Mouse (Mus musculus) erythroid progenitor cell, adult 5-6 weeks (primary cell): Measurements from ENCODE around the gene Yy1. TPM values are rescaled to one million over a fixed set of nuclear protein-coding genes. Genes with fewer than 3 reads are reported as not detected.

Experiments used
- ATAC-seq: replicated peaks from 2 replicates; pipeline ENCODE4 v1.8.0; 2016; ENCODE audit warnings: moderate number of reproducible peaks, mild to moderate bottlenecking, moderate TSS enrichment, inconsistent platforms; ENCODE audit not compliant: poor library complexity, low FRiP score, severe bottlenecking
- total RNA-seq, 2 experiments: library from RNA; stranded (forward) in 1 of 2; stranded (reverse) in 1 of 2; fragments of 150-400 nt in 1 of 2; fragments of 186-747, 209-891 nt in 1 of 2; gene quantifications; 2 replicates each; pipeline versions ENCODE4 v1.2.3 to v1.2.4; 2015 to 2017; ENCODE audit warnings: low replicate concordance in 2 of 2

Yy1 gene
- total RNA-seq, 2 experiments from 2014 or later, result 44.4 to 62.9 TPM

DNA sequence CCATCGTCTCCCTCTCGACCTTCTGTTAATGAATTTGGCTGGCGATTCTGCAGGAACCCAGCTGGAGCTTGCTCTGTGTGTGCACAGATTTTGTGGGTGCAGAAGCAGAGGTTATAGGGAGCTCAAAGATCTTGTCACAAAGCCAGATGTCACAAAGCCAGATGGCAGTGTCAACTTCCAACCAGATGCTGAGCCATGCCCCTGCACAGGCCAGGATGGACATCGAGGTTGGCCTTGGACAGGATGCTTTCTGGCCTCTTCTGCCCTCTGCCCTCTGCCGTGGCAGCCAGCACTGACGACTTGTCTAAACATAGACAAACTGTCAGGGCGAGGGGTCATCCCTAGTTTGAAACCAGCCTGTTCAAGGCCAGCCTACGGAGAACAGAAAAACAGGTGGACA is 57.4 kb downstream of the Yy1 start:
- ATAC-seq, result no peak

DNA sequence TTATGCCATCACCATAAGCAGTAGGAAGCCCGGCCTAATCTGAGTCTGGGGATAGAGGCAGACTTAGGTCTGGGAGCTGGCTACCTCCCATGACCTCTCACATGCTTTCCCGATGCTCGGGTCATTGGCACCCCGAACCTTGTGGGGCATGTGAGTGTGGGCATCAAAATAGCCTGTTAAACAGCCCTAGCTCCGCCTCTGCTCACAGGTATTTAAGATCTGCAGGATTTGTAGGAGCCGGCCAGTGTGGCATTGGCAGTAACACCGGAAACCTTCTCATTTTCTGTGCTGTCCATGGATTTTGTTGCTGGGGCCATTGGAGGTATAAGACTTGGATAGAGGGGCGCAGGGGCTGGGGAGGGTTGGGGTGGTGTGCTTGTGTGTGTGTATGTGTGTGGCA is 58.1 kb downstream of the Yy1 start:
- no peak for ATAC-seq

DNA sequence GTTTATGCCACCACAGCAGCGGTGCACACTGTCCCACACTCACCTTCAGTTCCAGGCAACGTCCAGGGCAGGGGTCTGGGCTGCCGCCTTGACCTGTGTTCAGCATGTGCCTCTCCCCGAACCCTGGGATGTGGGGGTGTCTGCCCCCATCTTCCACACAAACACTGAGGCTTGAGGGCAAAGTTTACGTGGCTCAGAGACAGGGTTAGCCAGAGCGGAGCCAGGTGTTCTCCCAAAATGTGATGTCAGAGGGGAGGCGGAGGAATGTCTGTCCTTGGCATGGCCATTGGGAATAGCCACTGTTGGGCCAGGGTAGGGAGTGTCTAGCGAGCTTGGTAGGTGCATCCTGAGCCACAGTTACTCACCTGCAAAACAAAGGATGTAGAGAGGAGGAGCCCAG is 60.0 kb downstream of the Yy1 start:
- no peak for ATAC-seq

DNA sequence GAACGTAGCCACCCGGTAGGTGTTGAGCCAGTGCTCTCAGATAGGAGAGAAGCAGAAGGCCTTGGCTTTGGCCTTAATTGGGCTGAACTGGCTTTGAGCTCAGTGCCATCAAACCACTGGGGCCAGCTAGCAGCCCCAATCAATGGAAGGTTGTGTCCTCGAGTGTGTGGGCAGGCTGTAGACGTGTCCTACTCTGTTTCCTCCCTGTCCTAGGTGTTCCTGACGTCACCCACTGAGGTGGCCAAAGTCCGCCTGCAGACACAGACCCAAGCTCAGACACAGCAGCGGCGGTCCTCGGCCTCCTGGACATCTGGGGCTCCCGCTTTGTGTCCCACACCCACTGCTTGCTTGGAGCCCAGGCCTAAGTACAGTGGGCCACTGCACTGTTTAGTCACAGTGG is 62.3 kb downstream of the Yy1 start:
- no peak for ATAC-seq

DNA sequence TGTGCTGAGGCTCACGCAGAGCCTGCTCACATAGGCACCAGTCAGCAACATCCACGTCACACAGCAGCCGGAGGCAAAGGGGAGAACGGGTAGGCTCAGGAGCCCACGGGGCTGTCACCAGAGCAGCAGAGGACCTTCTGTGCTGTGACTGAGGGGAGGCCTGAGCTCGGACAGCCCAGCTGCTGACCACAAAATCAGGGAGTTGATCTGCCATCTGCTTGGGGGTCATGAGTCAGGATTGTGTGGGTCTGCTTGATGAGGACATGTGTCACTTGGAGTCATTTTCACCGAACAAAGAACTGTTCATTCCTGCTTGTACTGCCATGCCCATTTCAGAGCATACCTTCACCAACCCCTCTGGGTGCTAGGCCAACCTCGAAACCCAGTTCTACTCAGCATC is 63.4 kb downstream of the Yy1 start:
- no peak for ATAC-seq

DNA sequence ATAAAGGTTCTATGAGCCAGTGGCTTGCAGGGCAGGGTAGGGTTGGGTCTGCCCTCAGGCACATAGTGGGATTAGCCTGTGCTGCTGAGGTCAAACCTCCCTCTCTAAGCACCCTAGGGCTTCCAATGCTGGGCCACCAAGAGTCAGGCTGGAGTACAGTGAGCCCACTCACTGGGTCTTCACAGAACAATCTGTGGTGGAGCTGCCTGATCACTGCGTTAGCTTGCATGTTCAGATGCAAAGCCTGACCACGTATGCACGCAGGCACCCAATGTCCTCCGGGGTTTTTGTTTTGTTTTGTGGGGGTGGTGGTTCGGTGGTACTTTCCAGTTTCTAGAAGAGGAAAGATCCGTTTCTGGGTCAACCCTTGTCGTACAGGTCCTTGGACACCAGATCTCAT is 64.3 kb downstream of the Yy1 start:
- ATAC-seq, result no peak

DNA sequence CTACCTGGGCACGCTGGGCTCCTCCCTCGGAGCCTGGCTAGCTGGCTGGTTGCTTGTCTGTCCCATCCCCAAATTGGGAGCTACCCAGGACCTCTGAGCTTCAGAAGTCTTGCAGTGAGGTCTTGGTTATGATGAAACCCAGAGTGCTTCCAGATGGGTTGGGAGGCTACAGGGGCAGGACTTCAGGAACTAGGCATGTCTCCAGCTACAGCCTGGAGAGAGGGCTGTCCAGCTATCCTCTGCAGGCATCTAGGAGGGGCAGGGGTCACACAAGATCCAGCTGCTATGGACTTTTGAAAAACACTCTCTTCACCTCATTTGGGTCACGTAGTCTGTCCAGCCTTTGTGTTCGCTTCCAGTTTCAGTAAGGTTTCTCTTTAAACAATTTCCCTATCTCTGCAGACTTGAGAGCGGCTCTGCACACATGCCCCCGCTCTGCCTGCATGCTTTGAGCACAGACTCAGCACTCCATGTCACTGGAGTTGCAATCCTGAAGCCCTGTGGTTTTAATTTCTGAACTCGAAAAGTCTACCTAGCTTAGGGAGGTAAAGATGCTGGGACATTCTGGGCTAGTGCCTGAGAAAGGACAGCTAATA is 64.9 kb downstream of the Yy1 start:
- ATAC-seq, result no peak

DNA sequence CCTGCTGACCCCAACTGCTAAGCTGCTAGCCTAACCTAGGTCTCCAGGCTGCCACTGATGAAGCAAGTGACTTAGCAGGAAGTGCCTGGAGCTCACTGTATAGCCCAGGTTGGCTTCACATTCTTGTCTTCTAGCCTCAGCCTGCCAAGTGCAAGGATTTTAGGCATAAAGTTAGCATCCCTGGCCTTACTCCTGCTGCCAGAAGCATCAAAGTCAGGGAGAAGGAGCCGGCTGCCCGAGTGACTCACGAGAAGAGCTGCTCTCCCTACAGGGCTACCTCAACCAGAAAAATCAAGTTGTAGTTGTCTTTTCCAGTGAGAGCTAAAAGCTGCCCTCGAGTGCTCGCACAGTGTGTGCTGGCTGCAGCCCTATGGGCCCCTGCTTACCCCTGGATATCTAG is 65.7 kb downstream of the Yy1 start:
- no peak for ATAC-seq

DNA sequence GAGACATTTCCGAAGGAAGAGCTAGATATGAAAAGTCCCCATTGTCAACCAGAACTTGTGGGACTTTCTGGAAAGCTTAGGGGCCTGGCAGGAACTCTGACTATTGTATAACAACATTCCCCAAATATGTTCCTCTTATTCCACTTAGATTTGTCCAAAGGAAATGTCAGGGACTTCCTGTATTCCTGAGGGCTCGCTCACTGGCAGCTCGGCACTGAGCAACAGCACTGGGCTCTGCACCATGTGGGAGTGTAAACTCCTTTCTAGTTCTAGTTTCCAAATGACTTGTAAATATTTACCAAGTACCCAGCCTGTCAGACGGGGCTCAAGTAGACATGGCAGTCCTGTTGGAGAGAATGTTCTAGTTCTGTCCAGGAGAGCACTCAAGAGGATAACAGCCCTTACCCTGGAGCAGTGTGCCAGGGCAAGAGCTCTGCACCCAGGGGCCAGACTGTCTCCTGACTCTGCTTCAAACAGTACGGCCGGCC is 72.3 kb downstream of the Yy1 start:
- no peak for ATAC-seq

DNA sequence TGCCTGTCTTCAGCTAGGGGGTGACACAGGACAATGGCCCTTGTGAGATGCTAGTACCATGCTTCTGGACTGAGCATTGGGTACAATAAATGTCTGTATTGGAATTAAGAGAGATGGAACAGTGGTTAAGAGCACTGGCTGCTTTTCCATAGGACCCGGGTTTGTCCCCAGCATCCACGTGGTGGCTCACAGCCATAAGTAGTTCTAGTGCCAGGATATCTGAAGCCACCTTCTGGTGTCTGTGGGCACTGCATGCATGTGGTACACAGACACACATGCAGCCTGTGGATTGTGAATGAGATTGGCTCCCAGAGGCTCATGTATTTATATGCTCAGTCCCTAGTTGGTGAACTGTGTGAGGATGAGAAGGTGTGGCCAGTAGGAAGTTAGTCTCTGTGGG is 76.8 kb downstream of the Yy1 start:
- no peak for ATAC-seq

Other genes with a start within 250 kb of the Yy1 start
- gene Evl, start 238.3 kb upstream of the Yy1 start, total RNA-seq (2015; ENCODE audit: low replicate concordance), result 56.6 and 94.8 TPM in 2 replicates
- gene Evl, start 238.3 kb upstream of the Yy1 start, total RNA-seq (2017; ENCODE audit: low replicate concordance), result 12.6 and 13.4 TPM in 2 replicates
- not detected in 2 replicates for gene Degs2, start 90.7 kb upstream of the Yy1 start, total RNA-seq (2015; ENCODE audit: low replicate concordance)
- not detected in 2 replicates for gene Degs2, start 90.7 kb upstream of the Yy1 start, total RNA-seq (2017; ENCODE audit: low replicate concordance)
- 1.1 TPM in 1 of 2 replicates, not detected in the other for gene Slc25a29, start 42.9 kb downstream of the Yy1 start, total RNA-seq (2015; ENCODE audit: low replicate concordance)
- gene Slc25a29, start 42.9 kb downstream of the Yy1 start, total RNA-seq (2017; ENCODE audit: low replicate concordance), result not detected in 2 replicates
- gene Slc25a47, start 43.1 kb downstream of the Yy1 start, total RNA-seq (2015; ENCODE audit: low replicate concordance), result 1.3 TPM in 1 of 2 replicates, not detected in the other
- 0.64 and 5.3 TPM in 2 replicates for gene Slc25a47, start 43.1 kb downstream of the Yy1 start, total RNA-seq (2017; ENCODE audit: low replicate concordance)
- 0.84 and 2.5 TPM in 2 replicates for gene Wdr25, start 100.7 kb downstream of the Yy1 start, total RNA-seq (2015; ENCODE audit: low replicate concordance)
- gene Wdr25, start 100.7 kb downstream of the Yy1 start, total RNA-seq (2017; ENCODE audit: low replicate concordance), result 4.2 and 11.4 TPM in 2 replicates
- 4.6 and 12.3 TPM in 2 replicates for gene Wars, start 101.2 kb downstream of the Yy1 start, total RNA-seq (2015; ENCODE audit: low replicate concordance)
- 8.2 and 21.4 TPM in 2 replicates for gene Wars, start 101.2 kb downstream of the Yy1 start, total RNA-seq (2017; ENCODE audit: low replicate concordance)